Mouse (Mus musculus): Measurements from ENCODE around the gene Plxdc2.

- no peak for TF ChIP-seq POLR2A (IDR thresholded peaks at IDR 0.05; ENCODE audit: borderline replicate concordance, control insufficient read depth, low read depth, low read length)
- no peak for TF ChIP-seq CTCF (IDR thresholded peaks at IDR 0.05; ENCODE audit: control insufficient read depth, insufficient read depth, low read length)
Observed at GRCm38 (mm10) chr2:16709885-16710284, 353.8 kb downstream of the Plxdc2 start.
